Mouse (Mus musculus) retina, adult 2 months (tissue): Measurements from ENCODE around the gene Phyhd1.
A peak's percentile ranks its signal among the peaks of the same experiment; 100 is the strongest.

Experiments used
- DNase-seq: peaks from one replicate; pipeline ENCODE4 v3.0.0-alpha.2; 2012; ENCODE audit warnings: low read depth, low spot score

Phyhd1 gene

GRCm38 (mm10) chr2:30265767-30266253, at the start of gene Phyhd1:
Gene Phyhd1, plus strand, starts transcription at chr2:30266203.
- DNase-seq = no peak

DNA sequence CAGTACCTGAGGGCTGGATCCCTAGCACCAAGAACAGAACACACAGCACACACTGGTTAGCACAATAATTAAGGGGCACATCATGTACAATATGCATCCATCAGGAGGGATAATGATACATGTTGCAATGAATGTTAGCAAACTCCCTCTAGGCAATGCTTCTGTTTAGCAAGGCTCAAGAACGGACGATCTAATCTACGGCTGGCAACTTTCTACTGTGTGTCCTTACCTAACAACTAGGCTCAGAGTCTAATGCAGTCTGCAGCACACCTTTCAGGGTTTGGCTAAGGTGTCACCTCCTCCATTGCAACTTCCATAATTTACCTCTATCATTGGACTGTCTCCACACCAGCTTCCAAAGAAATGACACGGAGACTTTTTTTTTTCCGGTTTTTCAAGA, 49.7 kb upstream of the Phyhd1 start:
- DNase-seq = no peak

DNA sequence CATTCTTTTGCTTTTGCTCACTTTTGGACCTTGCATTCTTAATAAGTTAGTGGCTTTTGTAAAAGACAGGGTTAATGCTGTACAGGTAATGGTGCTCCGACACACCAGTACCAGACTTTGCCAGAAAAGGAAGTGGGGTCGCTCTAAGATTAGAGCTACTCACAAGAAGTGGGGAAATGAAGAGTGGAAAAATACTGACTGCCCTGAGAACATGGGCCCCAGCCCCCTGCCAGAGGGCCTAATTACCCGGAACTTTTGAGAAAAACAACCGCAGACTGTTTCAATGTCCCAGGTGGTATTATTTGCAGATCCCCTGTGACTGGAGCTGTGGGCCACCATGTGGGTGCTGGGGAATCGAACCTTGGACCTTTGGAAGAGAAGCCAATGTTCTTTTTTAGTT, 30.4 kb upstream of the Phyhd1 start:
- no peak for DNase-seq

DNA sequence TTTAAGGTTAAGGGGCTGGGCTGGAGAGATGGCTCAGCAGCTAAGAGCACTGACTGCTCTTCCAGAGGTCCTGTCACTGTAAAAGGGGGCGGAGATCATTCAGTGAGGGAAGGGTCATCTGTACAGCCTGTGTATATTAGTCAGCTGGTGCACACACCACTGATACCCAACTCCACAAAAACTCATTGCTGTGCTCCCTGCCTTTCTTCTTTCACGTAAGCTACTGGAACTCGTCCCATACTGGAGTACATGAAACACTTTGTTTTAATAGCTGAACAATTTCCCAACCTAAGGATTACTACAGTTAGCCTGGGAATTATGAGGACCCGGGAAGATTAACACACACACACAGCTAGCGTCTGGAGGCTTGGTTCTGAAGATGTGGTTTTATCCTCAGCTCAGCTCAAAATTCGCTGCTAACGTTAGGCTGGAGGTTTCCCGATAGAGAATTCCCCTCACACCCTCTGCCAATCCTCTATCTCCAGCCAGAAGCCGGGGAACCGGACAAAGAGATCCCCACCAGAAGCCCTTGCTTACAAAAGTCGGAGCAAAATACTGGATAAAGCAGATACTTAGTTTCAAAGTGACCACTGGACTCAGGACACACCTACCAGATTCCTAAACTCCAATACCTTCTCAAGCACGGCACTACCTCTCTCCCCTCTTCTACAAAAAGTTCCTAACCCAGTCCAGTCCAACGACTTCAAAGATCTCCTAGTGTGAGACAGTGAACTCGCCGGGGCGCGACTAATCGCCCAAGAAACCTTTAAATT, 29.4 kb upstream of the Phyhd1 start:
- DNase-seq = no peak

- DNase-seq = peak; percentile 99
These were observed 28.7 kb upstream of the Phyhd1 start, which contains the start of gene Lrrc8a for GRCm38 (mm10) chr2:30237199-30237880. Gene Lrrc8a, plus strand, starts transcription at chr2:30237715.

GRCm38 (mm10) chr2:30237881-30238280, 28.1 kb upstream of the Phyhd1 start:
- no peak for DNase-seq

- no peak for DNase-seq
These were observed 27.0 kb upstream of the Phyhd1 start for GRCm38 (mm10) chr2:30238906-30239465.

GRCm38 (mm10) chr2:30239777-30240176, 26.2 kb upstream of the Phyhd1 start:
- DNase-seq = no peak

- DNase-seq = no peak
These were observed 25.7 kb upstream of the Phyhd1 start, which contains the start of gene Gm28035 for GRCm38 (mm10) chr2:30240267-30240666. Gene Gm28035, plus strand, starts transcription at chr2:30240567.

- no peak for DNase-seq
These were observed 23.5 kb upstream of the Phyhd1 start for GRCm38 (mm10) chr2:30242509-30242908.

DNA sequence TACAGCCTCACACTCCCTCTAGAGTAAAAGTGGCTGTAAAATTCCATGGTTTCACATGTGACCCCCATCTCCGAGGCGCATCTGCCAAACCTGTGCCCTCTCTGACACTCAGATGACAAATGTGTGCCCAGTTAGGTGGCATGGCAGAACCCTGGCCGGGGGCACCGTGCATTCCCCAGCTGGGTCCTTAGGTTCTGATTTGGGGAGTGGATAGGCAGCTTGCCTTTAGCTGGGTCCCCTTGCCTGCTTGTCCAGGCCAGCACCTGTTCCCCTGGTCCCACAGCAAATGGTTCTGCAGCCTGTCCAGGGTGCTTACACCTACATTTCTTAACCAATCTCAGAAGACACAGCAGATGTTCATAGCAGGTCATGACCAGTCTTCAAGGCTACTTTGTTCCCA, 22.6 kb upstream of the Phyhd1 start:
- DNase-seq = no peak

DNA sequence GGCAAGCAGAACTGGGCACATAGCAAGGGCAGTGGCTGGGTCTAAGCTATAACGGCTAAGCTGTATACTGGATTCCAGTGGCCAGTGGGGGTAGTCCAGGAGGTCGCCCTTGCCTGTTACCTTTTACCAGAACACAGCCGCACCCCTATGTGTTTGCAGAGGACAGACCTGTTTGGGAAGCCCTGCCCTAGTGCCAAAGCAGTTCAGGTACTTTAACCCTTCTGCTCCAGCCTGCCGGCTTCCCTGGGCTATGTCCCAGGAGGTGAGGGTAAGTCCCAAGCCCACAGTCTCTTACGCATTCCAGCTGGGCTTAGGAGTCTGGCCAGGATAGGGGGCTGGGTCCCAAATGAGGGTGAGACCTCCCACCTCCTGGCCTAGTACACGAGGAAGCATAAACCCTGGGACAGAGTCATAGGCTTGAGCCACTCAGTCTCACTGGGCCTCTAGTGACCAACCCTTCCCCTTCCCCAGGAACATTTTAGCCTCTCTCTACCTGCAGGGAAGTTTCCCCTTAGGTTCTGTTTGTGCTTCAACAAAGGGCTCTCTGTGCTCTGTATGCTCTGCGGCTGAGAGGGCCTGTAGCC, 21.3 kb upstream of the Phyhd1 start:
- DNase-seq = no peak

DNA sequence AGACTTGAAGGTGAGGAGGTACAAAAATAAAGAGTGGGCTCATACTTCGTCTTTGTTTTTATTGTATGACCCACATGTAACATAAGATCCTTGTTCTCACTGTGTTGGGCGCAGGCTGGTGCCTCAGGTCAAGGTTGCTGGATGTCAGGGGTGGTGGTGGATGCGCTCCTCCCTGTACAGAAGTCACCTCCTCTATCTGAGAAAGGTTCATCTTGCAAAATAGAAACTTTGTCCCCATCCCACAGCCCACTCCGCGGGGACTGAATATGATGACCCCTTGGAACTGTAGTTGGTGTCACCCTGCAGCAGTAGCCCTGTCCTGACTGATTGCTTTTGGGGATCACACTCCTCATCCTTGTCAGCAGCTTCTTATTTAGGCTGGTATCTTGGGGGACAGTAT, 19.0 kb upstream of the Phyhd1 start:
- no peak for DNase-seq

- no peak for DNase-seq
These were observed 18.3 kb upstream of the Phyhd1 start for GRCm38 (mm10) chr2:30247681-30248080.

DNA sequence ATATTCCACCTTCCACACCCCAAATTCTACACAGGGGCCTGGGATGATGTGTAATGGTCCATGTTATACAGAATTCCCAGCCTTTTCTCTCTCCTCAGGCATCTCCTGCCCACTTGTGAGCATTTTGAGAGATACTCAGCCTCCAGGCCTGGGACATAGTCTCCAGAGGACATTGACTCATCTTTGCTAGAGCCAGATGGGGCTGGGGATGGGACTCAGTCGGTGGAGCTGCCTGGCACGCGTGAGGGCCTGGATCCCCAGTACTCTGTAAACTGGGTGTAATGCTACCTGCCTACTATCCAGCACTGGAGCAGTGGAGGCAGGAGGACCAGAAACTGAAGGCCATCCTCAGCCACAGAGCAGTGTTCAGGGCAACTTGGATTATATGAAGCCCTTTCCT, 16.8 kb upstream of the Phyhd1 start:
- DNase-seq = no peak

GRCm38 (mm10) chr2:30250166-30251128, 15.6 kb upstream of the Phyhd1 start:
- no peak for DNase-seq

GRCm38 (mm10) chr2:30251417-30252104, 14.4 kb upstream of the Phyhd1 start:
- DNase-seq = no peak

DNA sequence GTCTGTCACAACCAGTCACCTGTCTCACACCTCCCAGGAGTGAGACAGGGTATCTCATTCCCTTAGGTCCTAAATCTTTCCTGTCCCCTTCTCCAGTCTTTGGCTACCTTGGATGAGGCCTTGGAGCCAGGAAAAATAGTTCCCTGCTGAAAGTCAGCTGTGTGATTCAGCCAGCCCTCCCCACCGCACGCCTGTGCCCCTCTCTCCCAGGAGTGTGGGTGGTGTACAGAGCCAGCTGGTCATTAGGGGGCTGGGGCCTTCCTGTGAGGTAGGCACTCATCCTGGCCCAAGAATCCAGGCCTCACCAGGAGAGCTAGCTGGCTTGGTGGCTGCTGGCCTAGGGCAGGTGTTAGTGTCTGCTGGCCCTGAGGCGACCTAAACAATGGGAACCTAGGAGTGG, 13.5 kb upstream of the Phyhd1 start:
- DNase-seq = no peak

DNA sequence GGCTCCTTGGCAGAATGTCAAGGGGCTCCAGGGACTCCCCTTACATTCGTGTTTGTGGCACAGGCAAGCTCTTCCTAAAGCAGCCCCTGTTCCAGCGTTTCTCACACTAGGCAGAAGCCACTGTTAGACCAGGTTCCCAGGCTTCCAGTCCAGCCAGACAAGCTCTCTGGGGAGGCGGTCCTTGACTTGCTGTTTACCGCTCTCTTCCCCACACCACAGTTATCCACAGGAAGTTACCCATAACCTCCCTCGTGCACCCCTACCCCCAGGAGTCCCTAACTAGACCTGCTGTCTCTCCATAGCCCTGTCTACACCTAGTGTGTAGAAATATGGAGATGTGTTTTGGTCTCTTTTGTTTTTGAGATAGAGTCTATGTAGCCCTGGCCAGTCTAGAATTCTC, 12.2 kb upstream of the Phyhd1 start:
- DNase-seq = no peak

GRCm38 (mm10) chr2:30255631-30256395, 10.2 kb upstream of the Phyhd1 start:
- no peak for DNase-seq
